Mouse (Mus musculus): Measurements from ENCODE around the gene Sdr39u1. TPM values are rescaled to one million over a fixed set of nuclear protein-coding genes. Genes with fewer than 3 reads are reported as not detected.
A peak's percentile ranks its signal among the peaks of the same experiment; 100 is the strongest.

Sdr39u1 gene
- polyA plus RNA-seq, 1 experiment = 147 TPM

GRCm38 (mm10) chr14:55922475-55923232, 22.6 kb upstream of the Sdr39u1 start:
- TF ChIP-seq CTCF (IDR thresholded peaks at IDR 0.05; ENCODE audit: extremely low read depth, insufficient read depth, low read length) (no peak), POLR2A (IDR thresholded peaks at IDR 0.05; ENCODE audit: extremely low read depth, insufficient read depth, low read length) (no peak)
- Histone ChIP-seq H3K27ac (ENCODE audit: insufficient read depth, low read length) (no peak overlapping the region), H3K4me3 (ENCODE audit: insufficient read depth, low read length) (no peak overlapping the region), H3K4me1 (ENCODE audit: control insufficient read depth, insufficient read depth, low read length) (no peaks in the 10 kb centered on the region)

GRCm38 (mm10) chr14:55918240-55919082, 18.4 kb upstream of the Sdr39u1 start:
- TF ChIP-seq CTCF (IDR thresholded peaks at IDR 0.05; ENCODE audit: extremely low read depth, insufficient read depth, low read length) (peak; percentile 84), POLR2A (IDR thresholded peaks at IDR 0.05; ENCODE audit: extremely low read depth, insufficient read depth, low read length) (no peak)
- no peak overlapping the region for H3K4me3 ChIP-seq (ENCODE audit: insufficient read depth, low read length)
- no peak overlapping the region for H3K27ac ChIP-seq (ENCODE audit: insufficient read depth, low read length)
- H3K4me1 ChIP-seq (ENCODE audit: control insufficient read depth, insufficient read depth, low read length) = no peaks in the 10 kb centered on the region

- Histone ChIP-seq H3K27ac (ENCODE audit: insufficient read depth, low read length) (no peak overlapping the region), H3K4me1 (ENCODE audit: control insufficient read depth, insufficient read depth, low read length) (no peaks in the 10 kb centered on the region), H3K4me3 (ENCODE audit: insufficient read depth, low read length) (no peak overlapping the region)
- no peak for TF ChIP-seq POLR2A (IDR thresholded peaks at IDR 0.05; ENCODE audit: extremely low read depth, insufficient read depth, low read length)
- TF ChIP-seq CTCF (IDR thresholded peaks at IDR 0.05; ENCODE audit: extremely low read depth, insufficient read depth, low read length) = no peak
Measured at GRCm38 (mm10) chr14:55913406-55913805, 13.3 kb upstream of the Sdr39u1 start.

GRCm38 (mm10) chr14:55905518-55905917, 5.4 kb upstream of the Sdr39u1 start:
- Histone ChIP-seq H3K4me3 (ENCODE audit: insufficient read depth, low read length) (no peak overlapping the region), H3K27ac (ENCODE audit: insufficient read depth, low read length) (no peak overlapping the region), H3K4me1 (ENCODE audit: control insufficient read depth, insufficient read depth, low read length) (no peaks in the 10 kb centered on the region)
- TF ChIP-seq POLR2A (IDR thresholded peaks at IDR 0.05; ENCODE audit: extremely low read depth, insufficient read depth, low read length) (no peak), CTCF (IDR thresholded peaks at IDR 0.05; ENCODE audit: extremely low read depth, insufficient read depth, low read length) (peak; percentile 22; the same call in 1 of the 2 replicates)

- Histone ChIP-seq H3K27ac (ENCODE audit: insufficient read depth, low read length) (peak overlapping the region; percentile 50; the same call in 1 of the 2 replicates), H3K4me3 (ENCODE audit: insufficient read depth, low read length) (peak overlapping the region; percentile 53), H3K4me1 (ENCODE audit: control insufficient read depth, insufficient read depth, low read length) (no peaks in the 10 kb centered on the region)
- no peak for TF ChIP-seq CTCF (IDR thresholded peaks at IDR 0.05; ENCODE audit: extremely low read depth, insufficient read depth, low read length)
- TF ChIP-seq POLR2A (IDR thresholded peaks at IDR 0.05; ENCODE audit: extremely low read depth, insufficient read depth, low read length) = no peak; the same call in 1 of the 2 replicates
Measured at GRCm38 (mm10) chr14:55900414-55900755, 292 bp upstream of the Sdr39u1 start.

- 0 out of 2 replicates have a peak, but pooled peaks have one; percentile 10 for TF ChIP-seq POLR2A (IDR thresholded peaks at IDR 0.05; ENCODE audit: extremely low read depth, insufficient read depth, low read length)
- no peak for TF ChIP-seq CTCF (IDR thresholded peaks at IDR 0.05; ENCODE audit: extremely low read depth, insufficient read depth, low read length)
- no peak overlapping the region for H3K27ac ChIP-seq (ENCODE audit: insufficient read depth, low read length)
- H3K4me1 ChIP-seq (ENCODE audit: control insufficient read depth, insufficient read depth, low read length) = no peaks in the 10 kb centered on the region
- H3K4me3 ChIP-seq (ENCODE audit: insufficient read depth, low read length) = peak overlapping the region; percentile 53; the same call in 1 of the 2 replicates
Measured at GRCm38 (mm10) chr14:55898947-55899346, 1.1 kb downstream of the Sdr39u1 start.

GRCm38 (mm10) chr14:55897671-55898070, 2.4 kb downstream of the Sdr39u1 start:
- Histone ChIP-seq H3K27ac (ENCODE audit: insufficient read depth, low read length) (no peak overlapping the region), H3K4me3 (ENCODE audit: insufficient read depth, low read length) (no peak overlapping the region), H3K4me1 (ENCODE audit: control insufficient read depth, insufficient read depth, low read length) (no peaks in the 10 kb centered on the region)
- TF ChIP-seq CTCF (IDR thresholded peaks at IDR 0.05; ENCODE audit: extremely low read depth, insufficient read depth, low read length) (no peak), POLR2A (IDR thresholded peaks at IDR 0.05; ENCODE audit: extremely low read depth, insufficient read depth, low read length) (no peak)

- TF ChIP-seq POLR2A (IDR thresholded peaks at IDR 0.05; ENCODE audit: extremely low read depth, insufficient read depth, low read length) (no peak), CTCF (IDR thresholded peaks at IDR 0.05; ENCODE audit: extremely low read depth, insufficient read depth, low read length) (no peak)
- Histone ChIP-seq H3K27ac (ENCODE audit: insufficient read depth, low read length) (no peak overlapping the region), H3K4me3 (ENCODE audit: insufficient read depth, low read length) (no peak overlapping the region), H3K4me1 (ENCODE audit: control insufficient read depth, insufficient read depth, low read length) (no peaks in the 10 kb centered on the region; the same call in 1 of the 2 replicates)
Measured at GRCm38 (mm10) chr14:55886571-55887382, 13.3 kb downstream of the Sdr39u1 start.

- H3K4me3 ChIP-seq (ENCODE audit: insufficient read depth, low read length) = peak overlapping the region; percentile 51
- no peak for TF ChIP-seq POLR2A (IDR thresholded peaks at IDR 0.05; ENCODE audit: extremely low read depth, insufficient read depth, low read length)
- no peak for TF ChIP-seq CTCF (IDR thresholded peaks at IDR 0.05; ENCODE audit: extremely low read depth, insufficient read depth, low read length)
- H3K27ac ChIP-seq (ENCODE audit: insufficient read depth, low read length) = peak overlapping the region; percentile 49; the same call in 1 of the 2 replicates
- H3K4me1 ChIP-seq (ENCODE audit: control insufficient read depth, insufficient read depth, low read length) = no peaks in the 10 kb centered on the region; the same call in 1 of the 2 replicates
Measured at GRCm38 (mm10) chr14:55885791-55886271, 14.3 kb downstream of the Sdr39u1 start.
